Mouse (Mus musculus): ENCODE data around the gene Tmed4.

Gene Tmed4

GRCm38 (mm10) chr11:6274387-6275093, at the start of gene Tmed4:
Gene Tmed4 (minus strand): TSS chr11:6274870.
- DNase-seq: peak; percentile 99 to 100

- no peak for DNase-seq
These were observed 48.7 kb upstream of the Tmed4 start for GRCm38 (mm10) chr11:6323348-6323747.

GRCm38 (mm10) chr11:6322086-6322485, 47.4 kb upstream of the Tmed4 start:
- no peak for DNase-seq

GRCm38 (mm10) chr11:6319374-6319773, 44.7 kb upstream of the Tmed4 start:
- no peak for DNase-seq

- no peak for DNase-seq
These were observed 43.9 kb upstream of the Tmed4 start for GRCm38 (mm10) chr11:6318559-6318958.

- no peak for DNase-seq
These were observed 42.2 kb upstream of the Tmed4 start for GRCm38 (mm10) chr11:6316821-6317220.

- DNase-seq: no peak
These were observed 39.3 kb upstream of the Tmed4 start for GRCm38 (mm10) chr11:6313874-6314406.

- peak; percentile 41 to 68 for DNase-seq
These were observed 33.5 kb upstream of the Tmed4 start for GRCm38 (mm10) chr11:6308181-6308580.

- DNase-seq: no peak
These were observed 31.3 kb upstream of the Tmed4 start for GRCm38 (mm10) chr11:6305943-6306430.

- DNase-seq: peak; percentile 14 to 52
These were observed 28.1 kb upstream of the Tmed4 start for GRCm38 (mm10) chr11:6302793-6303192.

- DNase-seq: no peak
These were observed 24.8 kb upstream of the Tmed4 start for GRCm38 (mm10) chr11:6299435-6299834.

GRCm38 (mm10) chr11:6296077-6296476, 21.4 kb upstream of the Tmed4 start:
- DNase-seq: no peak

GRCm38 (mm10) chr11:6294632-6295031, 20.0 kb upstream of the Tmed4 start:
- no peak for DNase-seq

- no peak for DNase-seq
These were observed 18.9 kb upstream of the Tmed4 start for GRCm38 (mm10) chr11:6293601-6294000.

- DNase-seq: no peak
These were observed 18.3 kb upstream of the Tmed4 start for GRCm38 (mm10) chr11:6292988-6293349.

- peak; percentile 76 to 85 for DNase-seq
These were observed 17.7 kb upstream of the Tmed4 start for GRCm38 (mm10) chr11:6292116-6292987.

- DNase-seq: peak; percentile 99 to 100
These were observed 16.9 kb upstream of the Tmed4 start, which contains the start of gene Ogdh for GRCm38 (mm10) chr11:6291401-6292115. Gene Ogdh (plus strand): TSS chr11:6291633.

- DNase-seq: no peak
These were observed 16.2 kb upstream of the Tmed4 start for GRCm38 (mm10) chr11:6290883-6291282.

GRCm38 (mm10) chr11:6290138-6290537, 15.5 kb upstream of the Tmed4 start:
- no peak for DNase-seq

GRCm38 (mm10) chr11:6282940-6283339, 8.3 kb upstream of the Tmed4 start:
- no peak for DNase-seq

GRCm38 (mm10) chr11:6276466-6276865, 1.8 kb upstream of the Tmed4 start:
- DNase-seq: peak in 1 of 2 experiments; percentile 24

GRCm38 (mm10) chr11:6275094-6275484, 419 bp upstream of the Tmed4 start:
- no peak for DNase-seq

GRCm38 (mm10) chr11:6273607-6274006, 1.1 kb downstream of the Tmed4 start:
- DNase-seq: peak; percentile 30 to 55

Data from kidney, postnatal 25 days (tissue).